Mouse (Mus musculus) cerebellum, adult 2 months (tissue): Measurements from ENCODE around the gene Sptlc3.

Experiments
- CTCF ChIP-seq: fragments of 200-500 bp; IDR thresholded peaks from 2 replicates; pipeline ENCODE4 v1.5.1; 2011; ENCODE audit warnings: low read depth, mild to moderate bottlenecking, control low read depth, low read length, moderate library complexity, borderline replicate concordance; ENCODE audit not compliant: insufficient read depth
- POLR2A ChIP-seq: fragments of 200-500 bp; IDR thresholded peaks from 2 replicates; pipeline ENCODE4 v1.6.1; 2011; ENCODE audit warnings: low read length, control low read depth, borderline replicate concordance; ENCODE audit not compliant: insufficient read depth

DNA sequence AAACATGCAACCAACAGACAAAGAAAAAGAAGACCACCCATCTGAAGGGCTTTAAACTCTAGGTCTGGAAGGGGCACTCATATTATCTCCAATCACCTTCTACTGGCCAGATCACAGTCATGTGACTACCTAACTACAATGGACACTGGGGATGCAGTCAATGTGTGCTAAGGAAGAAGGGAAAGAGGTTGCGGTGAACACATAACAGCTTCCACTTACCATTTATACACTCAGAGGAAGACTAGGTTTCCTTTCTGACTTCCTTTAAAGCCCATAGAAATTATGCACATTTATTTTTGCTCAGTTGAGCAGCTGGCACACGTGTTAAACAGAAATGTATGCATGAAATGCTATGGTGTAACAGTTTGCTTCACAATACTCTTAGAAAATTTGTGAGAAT, 178.7 kb downstream of the Sptlc3 start:
- no peak for TF ChIP-seq CTCF
- TF ChIP-seq POLR2A = no peak
